Mouse (Mus musculus) frontal cortex, postnatal 10 days (tissue): Measurements from ENCODE around the gene Gltp.
A peak's percentile ranks its signal among the peaks of the same experiment; 100 is the strongest.

Experiments
- DNase-seq, 2 experiments: peaks; one replicate each; pipeline ENCODE4 v3.0.0; 2022; ENCODE audit warnings: low spot score in 2 of 2, mixed read lengths in 1 of 2

Gltp gene

GRCm38 (mm10) chr5:114702403-114703392 is 11.9 kb upstream of the Gltp start:
- DNase-seq = no peak

DNA sequence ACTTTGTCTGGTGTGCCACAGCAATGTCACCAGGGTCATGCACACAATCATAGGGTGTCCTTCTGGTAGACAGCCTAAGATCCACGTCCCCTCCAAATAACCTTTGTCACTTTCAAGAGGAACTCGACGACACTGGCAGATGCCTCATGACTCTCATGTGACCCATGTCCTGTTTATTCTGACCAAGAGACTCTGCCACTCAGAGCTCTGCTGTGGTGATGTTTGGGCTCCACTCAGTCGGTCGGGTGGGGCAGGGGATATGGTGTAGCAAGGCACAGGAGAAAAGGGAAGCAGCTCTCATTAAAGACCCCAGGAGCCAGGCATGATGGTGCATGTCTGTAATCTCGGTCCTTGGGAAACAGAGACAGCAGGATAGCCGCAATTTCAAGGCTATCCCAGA is 8.2 kb upstream of the Gltp start:
- peak in 1 of 2 experiments; percentile 37 for DNase-seq

GRCm38 (mm10) chr5:114698044-114698746 is 7.4 kb upstream of the Gltp start:
- DNase-seq = peak; percentile 61 to 66

DNA sequence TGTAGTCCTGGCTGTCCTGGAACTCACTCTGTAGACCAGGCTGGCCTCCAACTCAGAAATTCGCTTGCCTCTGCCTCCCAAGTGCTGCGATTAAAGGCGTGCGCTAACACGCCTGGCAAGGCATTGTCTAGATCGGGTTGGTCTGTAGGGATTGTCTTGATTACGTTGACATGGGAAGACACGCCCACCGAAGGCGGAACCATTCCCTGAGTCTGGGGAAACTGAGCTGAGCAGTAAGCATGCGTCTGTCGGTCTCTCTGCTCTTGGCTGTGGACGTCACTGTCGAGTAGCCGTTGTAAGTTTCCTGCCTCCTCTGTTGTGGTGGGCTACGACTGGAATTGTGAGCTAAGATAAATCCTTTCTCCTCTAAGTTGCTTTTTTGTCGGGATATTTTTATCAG is 6.2 kb upstream of the Gltp start:
- no peak for DNase-seq

DNA sequence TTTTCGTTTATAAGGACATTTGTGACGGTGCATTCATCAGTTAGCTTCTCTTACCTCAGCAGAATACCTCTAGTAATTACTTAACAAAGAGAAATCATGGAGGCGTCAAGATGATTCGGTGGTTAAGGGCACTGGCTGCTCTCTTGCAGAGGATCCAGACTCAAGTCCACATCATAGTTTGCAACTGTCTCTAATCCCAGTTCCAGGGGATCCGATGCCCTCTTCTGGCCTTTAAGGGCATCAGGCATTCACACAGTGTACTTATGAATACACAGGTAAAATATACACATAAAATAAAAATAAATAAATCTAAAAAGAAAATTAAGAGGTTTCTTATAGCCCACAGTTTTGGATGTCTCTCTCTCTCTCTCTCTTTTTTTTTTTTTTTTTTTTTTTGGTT is 5.0 kb upstream of the Gltp start:
- no peak for DNase-seq

DNA sequence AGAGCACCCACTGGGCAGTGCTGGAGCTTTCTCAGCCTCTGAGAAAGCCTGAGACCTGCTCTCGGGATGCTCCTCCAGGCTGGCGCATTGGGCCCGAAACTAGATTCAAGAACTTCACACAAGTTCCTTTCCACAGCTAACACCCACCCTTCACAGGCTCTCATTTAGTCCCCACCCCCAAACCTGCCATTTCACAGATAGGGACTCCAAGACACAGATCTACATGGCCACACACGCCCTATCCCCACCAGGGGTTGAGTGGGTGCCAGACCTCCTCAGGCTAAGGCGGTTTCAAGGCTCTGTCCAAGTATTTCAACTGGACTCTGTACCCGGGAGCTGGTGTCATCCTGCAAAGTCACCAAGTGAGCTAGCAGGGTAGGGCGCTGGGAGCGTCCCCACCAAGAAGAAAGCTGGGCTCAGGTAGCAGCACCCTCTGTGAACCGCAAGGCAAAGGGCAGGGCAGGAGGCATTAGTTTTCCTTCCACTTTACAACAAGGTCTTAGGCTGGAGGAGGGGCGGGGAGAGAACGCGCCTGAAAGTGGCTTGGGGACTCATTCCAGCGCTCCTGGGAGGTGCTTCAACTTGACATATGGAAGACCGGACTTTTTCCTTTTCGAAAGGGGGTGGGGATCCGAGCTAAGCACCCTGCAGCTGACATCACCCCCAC is 951 bp downstream of the Gltp start:
- DNase-seq = no peak

GRCm38 (mm10) chr5:114688703-114689102 is 2.1 kb downstream of the Gltp start:
- DNase-seq = peak in 1 of 2 experiments; percentile 47

DNA sequence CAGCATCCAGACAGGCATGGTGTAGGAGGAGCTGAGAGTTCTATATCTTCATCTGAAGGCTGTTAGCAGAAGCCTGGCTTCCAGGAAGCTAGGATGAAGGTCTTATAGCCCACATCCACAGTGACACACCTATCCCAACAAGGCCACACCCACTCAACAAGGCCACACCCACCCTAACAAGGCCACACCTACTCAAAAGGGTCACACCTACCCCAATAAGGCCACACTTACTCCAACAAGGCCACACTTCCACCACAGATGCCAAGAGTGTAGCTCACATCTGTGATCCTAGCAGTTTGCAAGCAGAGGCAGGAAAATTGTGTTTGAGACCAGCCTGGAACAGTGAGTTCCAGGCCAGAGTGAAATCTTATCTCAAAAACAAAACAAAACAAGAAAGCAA is 2.9 kb downstream of the Gltp start:
- DNase-seq = no peak

DNA sequence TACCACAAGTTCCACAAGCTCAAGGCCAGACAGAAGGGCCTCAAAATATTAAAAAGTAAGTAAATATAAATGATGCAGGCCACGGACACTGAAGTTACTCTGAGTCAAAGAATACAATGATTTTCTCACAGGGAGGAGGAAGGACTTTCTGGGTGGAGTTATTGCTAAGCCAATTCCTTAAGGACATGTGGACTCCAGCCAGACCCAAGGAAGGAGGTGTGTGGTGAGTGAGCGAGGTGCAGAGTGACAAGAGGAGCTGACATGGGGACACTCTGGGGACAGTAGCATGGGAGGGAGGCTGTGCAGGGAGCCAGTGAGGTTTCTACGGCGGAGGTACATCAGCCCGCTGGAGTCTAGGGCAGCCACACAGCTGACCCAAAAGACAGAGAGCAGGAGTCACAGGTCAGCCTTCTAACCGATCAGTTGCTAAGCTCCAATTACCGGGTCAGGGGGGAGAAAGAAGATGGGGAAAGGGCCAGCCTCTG is 4.0 kb downstream of the Gltp start:
- DNase-seq = no peak

DNA sequence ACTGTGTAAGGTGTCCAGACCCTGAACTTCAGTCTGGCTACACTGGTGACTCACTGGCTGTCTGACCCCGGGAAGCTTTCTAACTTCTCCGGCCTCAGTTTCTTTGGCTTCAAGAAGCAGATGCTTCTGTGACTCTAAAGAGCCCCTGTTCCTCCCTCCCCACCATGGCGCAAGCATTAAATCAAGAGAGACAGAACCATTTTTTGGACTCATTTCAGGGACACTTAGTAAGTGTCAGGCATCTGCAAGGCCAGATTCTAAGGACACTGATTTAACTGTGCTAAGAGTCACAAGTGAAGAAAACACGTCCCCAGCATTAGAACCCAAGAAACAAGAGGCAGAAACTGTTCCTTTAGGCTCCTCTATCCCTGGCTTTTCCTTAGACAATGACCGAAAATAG is 4.8 kb downstream of the Gltp start:
- DNase-seq = no peak

- no peak for DNase-seq
Observed at GRCm38 (mm10) chr5:114681717-114682116, 9.1 kb downstream of the Gltp start.

GRCm38 (mm10) chr5:114680676-114681285 is 10.0 kb downstream of the Gltp start:
- no peak for DNase-seq

GRCm38 (mm10) chr5:114679841-114680591 is 10.8 kb downstream of the Gltp start:
- DNase-seq = no peak

DNA sequence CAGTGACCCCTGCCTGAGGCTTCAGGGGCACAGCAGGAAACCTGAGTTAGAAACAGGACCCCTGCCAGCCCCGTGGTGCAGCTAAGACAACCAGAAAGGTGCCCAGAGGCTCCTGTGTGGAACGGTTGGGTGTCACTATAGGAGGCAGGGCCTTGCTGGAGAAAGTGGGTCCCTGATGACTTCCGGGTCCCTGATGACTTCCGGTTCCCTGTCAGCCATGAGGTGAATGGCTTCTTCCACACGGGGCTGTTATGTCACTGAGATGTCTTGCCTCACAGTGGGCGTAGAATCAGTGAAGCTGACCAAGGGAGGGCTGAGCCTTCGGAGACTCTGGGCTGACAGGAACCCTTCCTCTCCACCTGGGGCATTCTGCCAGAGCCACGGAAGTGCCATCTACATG is 16.2 kb downstream of the Gltp start:
- no peak for DNase-seq

DNA sequence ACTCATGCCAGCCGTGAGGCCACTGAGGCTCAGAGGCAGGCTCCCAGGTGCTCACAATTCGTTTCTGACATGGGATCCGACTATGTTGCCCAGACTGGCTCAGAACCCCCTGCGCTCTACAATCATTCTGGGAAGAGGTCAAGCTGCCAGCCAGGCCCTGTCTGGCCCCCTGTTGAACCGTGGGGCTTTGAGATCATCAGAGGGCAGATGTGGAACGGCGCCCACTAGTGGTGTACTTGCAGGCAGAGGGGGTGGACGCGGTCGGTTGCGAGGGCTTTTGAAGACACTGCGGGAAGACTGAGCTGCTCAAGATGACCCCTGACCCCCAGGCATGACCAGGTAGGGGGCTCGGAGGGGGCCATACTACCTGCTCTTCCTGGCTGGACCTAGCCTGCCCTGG is 17.7 kb downstream of the Gltp start:
- no peak for DNase-seq

DNA sequence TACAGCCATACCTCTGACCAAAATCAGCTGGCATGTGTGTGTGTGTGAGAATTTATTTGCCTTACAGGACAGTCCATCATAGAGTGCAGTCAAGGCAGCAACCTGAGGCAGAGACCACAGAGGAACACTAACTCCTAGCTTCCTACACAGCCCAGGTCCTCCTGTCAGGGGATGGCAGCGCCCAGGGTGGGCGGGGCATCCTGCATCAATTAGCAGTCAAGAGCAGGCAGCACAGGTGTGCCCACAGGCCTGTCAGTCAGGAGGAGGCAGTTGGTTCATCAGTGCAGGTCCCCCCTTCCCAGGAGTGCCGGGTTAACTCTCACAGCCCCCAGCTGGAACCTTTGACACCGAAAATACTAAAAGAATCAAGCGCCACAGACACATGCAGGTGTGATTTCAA is 21.8 kb downstream of the Gltp start:
- DNase-seq = no peak

DNA sequence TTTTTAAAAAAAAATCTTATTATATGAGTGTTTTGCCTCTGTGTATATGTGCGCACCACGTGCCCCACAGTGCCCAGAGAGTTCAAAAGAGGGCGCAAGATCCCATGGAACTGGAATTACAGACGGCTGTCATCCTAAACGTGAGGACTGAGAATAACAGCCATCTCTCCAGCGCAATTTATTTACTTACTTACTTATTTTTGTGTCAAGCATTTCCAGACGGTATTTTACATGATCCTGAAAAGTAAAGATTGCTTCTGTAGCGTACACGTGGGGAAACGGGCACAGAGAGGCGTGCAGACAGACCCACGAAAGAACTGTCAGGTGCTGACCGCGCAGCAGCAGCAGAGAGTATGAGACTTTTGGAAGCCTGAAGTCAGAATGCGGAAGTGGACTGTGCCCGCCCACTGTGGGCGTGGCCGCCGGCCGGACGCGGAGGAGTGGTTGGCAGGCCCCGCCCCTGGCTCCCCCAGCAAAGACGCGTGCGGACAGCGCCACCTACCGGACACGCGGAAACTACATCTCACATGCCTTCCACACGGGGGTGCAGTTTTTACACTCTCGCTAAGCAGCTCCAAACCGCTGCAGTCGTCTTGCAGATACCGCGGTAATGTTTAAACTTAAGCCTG is 23.4 kb downstream of the Gltp start:
- peak; percentile 91 to 97 for DNase-seq

GRCm38 (mm10) chr5:114666659-114667058 is 24.1 kb downstream of the Gltp start:
- no peak for DNase-seq

- DNase-seq = no peak
Observed at GRCm38 (mm10) chr5:114664750-114665149, 26.0 kb downstream of the Gltp start.

GRCm38 (mm10) chr5:114664139-114664538 is 26.6 kb downstream of the Gltp start:
- no peak for DNase-seq

DNA sequence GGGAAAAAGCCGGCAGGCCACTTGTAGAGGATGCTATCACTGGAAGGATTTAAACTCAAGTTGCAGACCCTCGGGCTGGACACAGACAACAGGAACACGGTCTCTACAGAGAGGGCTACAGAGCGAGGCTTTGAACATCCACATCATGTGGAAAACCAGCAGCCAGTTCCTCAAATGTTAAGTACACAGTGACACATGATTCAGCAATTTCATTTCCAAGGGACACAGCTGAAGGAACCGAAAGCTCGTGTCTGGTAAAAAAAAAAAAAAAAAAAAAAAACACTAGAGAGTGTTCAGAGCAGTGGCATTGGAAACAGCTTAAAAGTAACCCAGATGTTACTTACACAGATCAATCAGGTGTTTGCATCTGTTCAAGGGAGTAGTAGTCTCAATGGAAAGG is 29.8 kb downstream of the Gltp start:
- no peak for DNase-seq
